Mouse (Mus musculus): ENCODE data around the gene Inf2. TPM values are rescaled to one million over a fixed set of nuclear protein-coding genes. Genes with fewer than 3 reads are reported as not detected.
A peak's percentile ranks its signal among the peaks of the same experiment; 100 is the strongest.

Inf2 gene
- total RNA-seq, 2 experiments from 2014 or later, result 53.3 to 62.6 TPM

Small RNAs within 50 kb of the gene (microRNA-seq; reads per million reads assigned to microRNA genes)
- gene Mir6939, result 6.6 reads per million, percentile 24 among the genes with 10 or more reads in this experiment

Other genes starting within 250 kb of the Inf2 start
- under 1 TPM; 0.53 to 0.62 TPM for gene A530016L24Rik, start 99.3 kb upstream of the Inf2 start, total RNA-seq (2021)
- gene Tmem179, start 72.0 kb upstream of the Inf2 start, total RNA-seq (2021), result 100 to 1,000 TPM; 142 to 145 TPM
- gene Adssl1, start 31.3 kb downstream of the Inf2 start, total RNA-seq (2021), result 1 to 10 TPM; 2.8 to 3.9 TPM
- gene Siva1, start 55.9 kb downstream of the Inf2 start, total RNA-seq (2021), result 10 to 100 TPM; 14.3 to 15.5 TPM
- 100 to 1,000 TPM; 166 to 169 TPM for gene Akt1, start 86.1 kb downstream of the Inf2 start, total RNA-seq (2021)
- gene Zbtb42, start 90.0 kb downstream of the Inf2 start, total RNA-seq (2021), result under 1 TPM; 0.28 to 0.34 TPM
- 100 to 1,000 TPM; 222 to 234 TPM for gene Cep170b, start 131.7 kb downstream of the Inf2 start, total RNA-seq (2021)
- gene Pld4, start 171.9 kb downstream of the Inf2 start, total RNA-seq (2021), result 10 to 100 TPM in 1 of 2 experiments, 1 to 10 TPM in 1; 10.0 to 11.9 TPM
- 10 to 100 TPM; 13.8 to 14.5 TPM for gene Ahnak2, start 213.9 kb downstream of the Inf2 start, total RNA-seq (2021)
- gene Clba1, start 220.2 kb downstream of the Inf2 start, total RNA-seq (2021), result 10 to 100 TPM; 14.6 to 16.5 TPM
- gene Cdca4, start 240.6 kb downstream of the Inf2 start, total RNA-seq (2021), result 10 to 100 TPM; 11.5 TPM